Mouse (Mus musculus) telencephalon, adult 2 months (tissue): ENCODE results near the gene Fggy.

Source experiments
- DNase-seq: peaks from one replicate; pipeline ENCODE4 v3.0.0-alpha.2; 2011; ENCODE audit warnings: low read depth, low spot score

Gene Fggy

GRCm38 (mm10) chr4:95856008-95856407, 298.7 kb downstream of the Fggy start:
- DNase-seq: no peak

- DNase-seq: no peak
These were observed 303.3 kb downstream of the Fggy start for GRCm38 (mm10) chr4:95860601-95861000.

DNA sequence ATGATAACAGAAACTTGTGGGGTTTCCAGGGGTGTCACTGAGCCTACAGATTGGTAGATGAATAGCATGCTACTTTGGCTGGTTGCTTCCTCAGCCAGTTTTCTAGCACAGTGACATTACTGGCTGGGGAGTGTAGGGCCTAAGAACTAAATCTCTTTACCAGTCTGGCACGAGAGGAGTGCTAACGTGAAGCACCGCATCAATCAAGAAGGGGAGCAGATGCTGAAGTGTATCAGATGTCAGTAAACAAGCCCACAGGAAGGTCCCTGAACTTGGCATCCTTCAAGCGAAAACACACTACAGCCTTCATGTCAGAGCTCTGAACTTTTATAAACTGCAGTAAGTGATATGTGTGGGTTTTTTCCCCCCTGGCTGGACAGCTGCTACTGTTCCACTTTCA, 303.8 kb downstream of the Fggy start:
- DNase-seq: no peak

GRCm38 (mm10) chr4:95861741-95862155, 304.4 kb downstream of the Fggy start:
- no peak for DNase-seq

- no peak for DNase-seq
These were observed 305.0 kb downstream of the Fggy start for GRCm38 (mm10) chr4:95862276-95862675.

GRCm38 (mm10) chr4:95862781-95863499, 305.6 kb downstream of the Fggy start:
- no peak for DNase-seq

DNA sequence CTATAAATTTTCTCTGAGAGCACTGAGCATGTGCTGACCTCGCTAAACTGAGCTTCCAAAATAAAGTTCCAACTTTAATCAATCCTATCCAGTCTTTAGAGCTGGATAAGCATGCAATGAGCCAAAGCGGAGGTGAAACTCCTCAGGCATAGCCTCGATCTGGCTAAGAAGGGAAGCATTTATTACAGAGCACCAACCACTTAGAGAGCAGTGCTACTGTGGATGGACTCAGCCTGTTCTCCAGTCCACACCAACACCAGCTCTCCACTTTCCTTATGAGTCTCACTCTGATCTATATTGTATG, 306.1 kb downstream of the Fggy start:
- DNase-seq: no peak

GRCm38 (mm10) chr4:95865251-95865650, 307.9 kb downstream of the Fggy start:
- DNase-seq: no peak

GRCm38 (mm10) chr4:95865882-95866281, 308.6 kb downstream of the Fggy start:
- no peak for DNase-seq

DNA sequence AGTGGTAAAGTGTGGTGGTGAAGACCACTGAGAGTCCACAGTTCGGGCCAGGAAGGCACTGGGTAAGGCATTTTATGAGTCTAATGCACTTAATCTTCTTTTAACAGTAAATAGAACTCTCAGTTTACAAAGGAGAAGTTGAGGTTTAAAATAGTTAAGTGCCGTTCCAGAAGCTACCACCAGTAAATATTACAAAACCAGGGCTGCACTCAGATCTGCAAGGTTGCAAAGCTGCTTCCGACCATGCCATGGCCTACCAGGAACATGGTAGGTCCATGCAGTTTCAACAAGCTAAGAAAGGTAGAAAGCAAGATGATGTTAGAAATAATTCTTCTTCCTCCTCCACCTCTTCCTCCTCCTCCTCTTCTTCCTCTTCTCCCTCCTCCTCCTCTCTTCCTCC, 309.8 kb downstream of the Fggy start:
- no peak for DNase-seq

DNA sequence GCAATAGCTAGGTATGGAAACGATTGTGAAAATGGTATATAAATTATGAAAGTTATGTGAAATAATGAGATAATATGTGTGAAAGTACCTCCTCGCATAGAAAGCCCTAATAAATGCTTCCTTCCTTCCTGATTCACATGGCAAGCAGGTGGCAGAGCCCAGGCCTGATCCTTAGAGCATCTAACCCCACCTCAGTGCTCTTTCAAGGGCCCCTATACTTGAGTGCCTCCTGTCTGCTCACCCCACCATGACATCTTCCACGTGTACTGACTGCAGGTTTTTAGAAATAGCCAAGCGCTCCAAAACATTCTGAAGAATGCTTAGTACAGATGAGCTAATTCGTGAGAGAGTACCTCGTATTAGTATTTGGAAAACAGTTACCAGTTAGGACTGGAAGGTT, 311.0 kb downstream of the Fggy start:
- DNase-seq: no peak

- peak; percentile 36 for DNase-seq
These were observed 314.0 kb downstream of the Fggy start for GRCm38 (mm10) chr4:95871216-95871881.

DNA sequence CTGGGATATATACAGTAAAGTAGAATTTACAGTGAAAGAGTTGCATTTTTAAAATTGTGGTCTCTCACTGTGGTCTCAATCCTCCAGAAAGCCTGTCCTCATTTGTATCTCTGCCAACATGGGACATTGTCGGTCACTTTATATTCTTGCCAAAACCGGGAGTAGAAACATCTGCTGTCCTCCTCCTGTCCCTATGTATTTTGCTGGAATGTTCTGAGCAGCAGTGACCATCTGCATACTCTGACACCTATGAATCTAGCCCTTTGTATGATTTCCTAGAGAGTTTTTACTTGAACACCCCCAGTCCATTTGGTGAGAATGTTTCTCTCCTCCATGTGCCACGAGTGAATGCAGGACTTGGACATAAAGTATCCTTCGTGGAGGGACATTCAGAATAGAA, 318.6 kb downstream of the Fggy start:
- DNase-seq: no peak

DNA sequence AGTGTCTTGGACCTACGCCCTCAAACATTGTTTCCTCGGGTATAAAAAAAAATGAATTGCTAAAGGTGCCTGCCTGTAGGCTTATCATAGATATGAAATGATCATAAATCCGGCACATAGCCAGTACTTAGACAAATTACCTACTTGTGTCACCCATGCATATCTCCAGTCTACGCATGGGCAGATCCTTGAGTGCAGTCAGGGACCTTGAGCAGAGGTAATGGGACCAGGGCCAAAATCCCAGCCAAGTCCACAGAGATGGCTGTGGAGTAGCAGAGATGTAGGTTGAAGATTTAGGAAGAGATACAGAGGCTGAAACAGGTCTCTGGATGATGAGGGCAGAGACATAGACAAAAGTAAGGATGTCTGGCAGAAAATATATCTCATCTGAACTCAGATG, 320.1 kb downstream of the Fggy start:
- DNase-seq: no peak

- DNase-seq: no peak
These were observed 324.5 kb downstream of the Fggy start for GRCm38 (mm10) chr4:95881751-95882350.

DNA sequence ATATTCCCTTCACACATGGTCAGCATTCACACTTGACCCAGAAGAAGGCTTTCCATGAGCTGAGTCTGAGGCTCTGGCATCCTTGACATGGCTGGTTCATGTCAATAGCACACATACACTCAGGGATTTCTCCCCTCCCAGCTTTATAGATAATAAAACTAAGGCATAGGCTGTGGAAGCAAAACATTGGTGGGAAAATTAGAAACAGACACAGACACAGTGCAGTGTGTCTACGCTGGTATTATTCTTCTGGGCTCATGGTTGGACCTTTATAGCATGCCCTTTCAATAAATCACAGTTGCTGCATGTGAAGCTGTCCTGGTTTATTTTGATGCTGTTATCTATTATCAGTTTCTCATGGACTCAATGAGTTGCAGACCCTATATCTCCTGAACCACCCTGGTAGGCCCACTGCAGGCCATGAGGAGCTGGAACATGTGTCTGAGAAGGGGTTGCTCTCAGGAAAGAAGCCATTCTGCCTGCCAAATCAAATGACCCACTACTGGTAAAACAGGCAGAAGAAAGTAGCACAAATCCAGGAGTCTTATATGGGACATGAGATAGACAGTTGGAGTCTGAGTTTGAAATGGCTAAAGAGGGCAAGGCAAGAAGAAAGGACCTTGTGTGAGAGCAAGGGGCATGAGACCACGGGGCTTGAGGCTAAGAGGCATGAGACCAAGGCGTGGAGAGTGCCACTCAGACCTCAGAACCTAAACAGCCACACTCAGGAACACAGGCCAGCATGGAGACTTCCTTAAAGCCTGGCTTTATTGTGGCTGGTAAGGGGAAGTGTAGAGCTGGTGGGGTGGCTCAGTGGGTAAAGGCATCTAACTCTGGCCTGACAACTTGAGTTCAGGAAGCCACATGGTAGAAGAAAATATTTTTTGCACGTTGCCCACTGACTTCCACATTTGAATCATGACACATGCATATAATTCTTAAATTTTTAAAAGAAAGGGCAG, 327.2 kb downstream of the Fggy start:
- DNase-seq: no peak

- no peak for DNase-seq
These were observed 338.0 kb downstream of the Fggy start for GRCm38 (mm10) chr4:95895199-95895754.

- no peak for DNase-seq
These were observed 339.3 kb downstream of the Fggy start for GRCm38 (mm10) chr4:95896571-95896970.

DNA sequence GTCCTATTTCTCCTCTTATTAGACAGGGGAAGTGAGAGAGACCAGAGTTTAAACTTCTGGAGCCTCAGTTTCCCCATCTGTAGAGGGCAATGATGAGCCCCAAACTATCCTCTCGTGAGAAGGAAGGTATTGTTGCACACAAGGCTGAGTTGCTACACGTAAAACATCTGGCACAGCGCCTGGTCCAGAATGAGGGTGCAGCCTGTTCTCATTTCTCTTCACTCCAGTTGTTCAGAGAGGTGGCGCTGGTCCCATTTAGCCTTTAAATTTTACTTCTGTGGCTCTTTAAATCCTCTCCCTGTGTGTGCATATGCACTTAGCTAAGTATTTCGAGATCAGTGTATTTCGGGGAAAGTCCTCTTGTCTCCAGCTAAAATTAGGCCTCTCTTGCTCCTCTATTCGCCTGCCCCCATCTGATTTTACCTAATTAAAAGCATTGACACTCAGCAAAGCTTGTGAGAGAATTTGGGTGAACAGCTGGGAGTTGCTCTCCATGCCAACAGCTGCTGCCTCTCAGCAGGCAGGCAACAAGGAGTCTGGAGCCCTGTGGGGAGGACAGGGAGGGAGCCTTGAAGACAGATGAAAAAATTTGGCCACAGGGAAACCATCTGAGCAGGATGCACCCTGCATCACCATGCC, 340.0 kb downstream of the Fggy start:
- DNase-seq: peak; percentile 68

DNA sequence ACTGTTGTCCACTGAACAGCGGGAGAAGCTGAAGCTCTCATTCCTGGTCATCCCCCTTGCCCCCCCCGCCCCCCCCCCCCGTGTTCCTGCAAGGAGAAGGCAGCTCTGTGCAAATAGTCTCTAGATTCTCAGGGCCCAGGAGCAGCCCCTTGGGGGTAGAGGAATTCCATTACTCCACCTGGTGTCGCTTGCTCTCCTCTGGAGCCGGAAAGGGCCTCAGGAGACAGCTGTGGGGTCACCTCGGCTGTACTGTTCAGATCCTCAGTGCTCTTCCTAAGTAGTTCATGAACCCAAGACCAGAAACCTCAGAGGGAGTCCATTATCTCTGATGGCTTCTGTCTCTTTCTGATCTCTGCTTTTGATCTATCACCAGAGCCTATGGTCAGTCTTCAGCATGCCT, 341.4 kb downstream of the Fggy start:
- no peak for DNase-seq
